Mouse (Mus musculus) cerebellum, adult 2 months (tissue): Measurements from ENCODE around the gene Olfr488. TPM values are rescaled to one million over a fixed set of nuclear protein-coding genes. Genes with fewer than 3 reads are reported as not detected.
"Not testable (repeated sequence)": the region's sequence is repeated elsewhere in the genome, so short reads cannot be mapped to it uniquely, and the experiment has no call there.

Experiments used
- DNase-seq, 2 experiments: peaks; one replicate each; pipeline ENCODE4 v3.0.0; 2021
- H3K27ac ChIP-seq: fragments of 200-500 bp; 2 replicates; pipeline ENCODE4 v1.5.1; 2012; ENCODE audit warnings: low read length, control low read depth, inconsistent platforms; ENCODE audit not compliant: insufficient read depth
- H3K27me3 ChIP-seq: fragments of 200-500 bp; 2 replicates; pipeline ENCODE4 v1.6.1; 2012; ENCODE audit warnings: inconsistent platforms, mild to moderate bottlenecking, low read length, moderate library complexity; ENCODE audit not compliant: control insufficient read depth, insufficient read depth
- H3K4me1 ChIP-seq: fragments of 200-500 bp; 2 replicates; pipeline ENCODE4 v1.6.1; 2011; ENCODE audit warnings: low read length; ENCODE audit not compliant: control insufficient read depth, insufficient read depth
- H3K4me3 ChIP-seq: fragments of 200-500 bp; replicated peaks from 2 replicates; pipeline ENCODE3; 2011; ENCODE audit warnings: mild to moderate bottlenecking, low read depth, low read length, control low read depth; ENCODE audit not compliant: insufficient read depth
- CTCF ChIP-seq: fragments of 200-500 bp; IDR thresholded peaks from 2 replicates; pipeline ENCODE4 v1.5.1; 2011; ENCODE audit warnings: low read depth, mild to moderate bottlenecking, control low read depth, low read length, moderate library complexity, borderline replicate concordance; ENCODE audit not compliant: insufficient read depth
- POLR2A ChIP-seq: fragments of 200-500 bp; IDR thresholded peaks from 2 replicates; pipeline ENCODE4 v1.6.1; 2011; ENCODE audit warnings: low read length, control low read depth, borderline replicate concordance; ENCODE audit not compliant: insufficient read depth
- WGBS: fragments of 180-500 bp; shearing (Covaris S2); methylation state at CpG from one replicate; pipeline ENCODE4 v1.1.7; 2018; 5-methylcytosine and 5-hydroxymethylcytosine counted together
- polyA plus RNA-seq: library from polyadenylated mRNA; depleted of rRNA; stranded (reverse); fragments of >200 nt; gene quantifications from 2 replicates; pipeline ENCODE4 v1.2.3, GENCODE M21; 2012; rRNA removed

Olfr488 gene
- not detected in 2 replicates for polyA plus RNA-seq

GRCm38 (mm10) chr7:108258247-108258646 lies at the start of gene Olfr488:
Olfr488 (minus strand) TSS chr7:108258347.
- H3K27ac ChIP-seq = no peak within 1 kb of the TSS
- no peak for DNase-seq
- no peak within 1 kb of the TSS for H3K4me3 ChIP-seq
- H3K4me1 ChIP-seq = no peaks in the 10 kb centered on the region
- H3K27me3 ChIP-seq = no peaks in the 10 kb centered on the region
- TF ChIP-seq POLR2A = no peak
- TF ChIP-seq CTCF = no peak

- Histone ChIP-seq H3K4me3 (no peak within 1 kb of the TSS), H3K27ac (no peak within 1 kb of the TSS), H3K27me3 (no peaks in the 10 kb centered on the region), H3K4me1 (no peaks in the 10 kb centered on the region)
- DNase-seq = no peak
- TF ChIP-seq CTCF = no peak
- TF ChIP-seq POLR2A = no peak
These were observed 30.7 kb upstream of the Olfr488 start, which contains the start of gene Olfr490 for GRCm38 (mm10) chr7:108288834-108289233. Olfr490 (minus strand) TSS chr7:108288934.

GRCm38 (mm10) chr7:108233551-108233950 lies 24.6 kb downstream of the Olfr488 start:
- no peaks in the 10 kb centered on the region for H3K4me1 ChIP-seq
- 66% methylated on average over 3 of the region's 3 CpGs for WGBS
- DNase-seq = no peak
- TF ChIP-seq CTCF = no peak
- no peak for TF ChIP-seq POLR2A
- no peaks in the 10 kb centered on the region for H3K27me3 ChIP-seq
- no peak overlapping the region for H3K4me3 ChIP-seq
- H3K27ac ChIP-seq = no peak overlapping the region

- not testable (repeated sequence) for H3K4me3 ChIP-seq, H3K27me3 ChIP-seq, DNase-seq, H3K27ac ChIP-seq, H3K4me1 ChIP-seq
These were observed 43.6 kb downstream of the Olfr488 start, which contains the start of gene Olfr487 for GRCm38 (mm10) chr7:108214536-108214935. Olfr487 (minus strand) TSS chr7:108214636.

Other genes starting within 250 kb of the Olfr488 start
- gene Olfr478, start 224.4 kb downstream of the Olfr488 start, polyA plus RNA-seq = not detected in 2 replicates
- not detected in 2 replicates for gene Olfr479, start 207.7 kb downstream of the Olfr488 start, polyA plus RNA-seq
- not detected in 2 replicates for gene Olfr480, start 191.0 kb downstream of the Olfr488 start, polyA plus RNA-seq
- not detected in 2 replicates for gene Olfr481, start 178.5 kb downstream of the Olfr488 start, polyA plus RNA-seq
- gene Olfr482, start 160.8 kb downstream of the Olfr488 start, polyA plus RNA-seq = not detected in 2 replicates
- not detected in 2 replicates for gene Olfr483, start 157.5 kb downstream of the Olfr488 start, polyA plus RNA-seq
- not detected in 2 replicates for gene Olfr484, start 130.9 kb downstream of the Olfr488 start, polyA plus RNA-seq
- not detected in 2 replicates for gene Olfr485, start 98.5 kb downstream of the Olfr488 start, polyA plus RNA-seq
- gene Olfr486, start 85.6 kb downstream of the Olfr488 start, polyA plus RNA-seq = not detected in 2 replicates
- gene Olfr487, start 43.7 kb downstream of the Olfr488 start, polyA plus RNA-seq = not detected in 2 replicates
- not detected in 2 replicates for gene Olfr490, start 30.6 kb upstream of the Olfr488 start, polyA plus RNA-seq
- gene Olfr491, start 55.1 kb upstream of the Olfr488 start, polyA plus RNA-seq = not detected in 2 replicates
- not detected in 2 replicates for gene Olfr492, start 65.3 kb upstream of the Olfr488 start, polyA plus RNA-seq
- gene Olfr493, start 88.6 kb upstream of the Olfr488 start, polyA plus RNA-seq = not detected in 2 replicates
- not detected in 2 replicates for gene Olfr494, start 107.0 kb upstream of the Olfr488 start, polyA plus RNA-seq
- not detected in 2 replicates for gene Olfr495, start 134.8 kb upstream of the Olfr488 start, polyA plus RNA-seq
- not detected in 2 replicates for gene Olfr497, start 162.1 kb upstream of the Olfr488 start, polyA plus RNA-seq
- gene Olfr498, start 207.0 kb upstream of the Olfr488 start, polyA plus RNA-seq = not detected in 2 replicates